Mouse (Mus musculus) liver, adult 2 months (tissue): ENCODE data around the gene Rcor1.

Source experiments
- CTCF ChIP-seq: fragments of 200-500 bp; IDR thresholded peaks from 2 replicates; pipeline ENCODE4 v1.5.1; 2011; ENCODE audit warnings: low read depth, low read length, control low read depth
- POLR2A ChIP-seq: fragments of 200-500 bp; IDR thresholded peaks from 2 replicates; pipeline ENCODE4 v1.6.1; 2011; ENCODE audit warnings: low read length, control low read depth; ENCODE audit not compliant: insufficient read depth; ENCODE audit errors: extremely low read depth

- TF ChIP-seq POLR2A (no peak), CTCF (peak; percentile 14; the same call in 1 of the 2 replicates)
Observed at GRCm38 (mm10) chr12:111039771-111040530, 800 bp downstream of the Rcor1 start.
